Mouse (Mus musculus): ENCODE results near the gene Nup54. TPM values are rescaled to one million over a fixed set of nuclear protein-coding genes. Genes with fewer than 3 reads are reported as not detected.

The Nup54 gene
- 57.7 and 62.2 TPM in 2 replicates for polyA plus RNA-seq (2014; fragmentation: Nextera tagmentation; extraction: Ambion mirVana)

- 1% methylated on average over 34 of the region's 34 CpGs for WGBS
- ATAC-seq (ENCODE audit: low FRiP score, low TSS enrichment): peak; percentile 100
- no peaks in the 10 kb centered on the region for H3K36me3 ChIP-seq (ENCODE audit: control insufficient read depth, insufficient read depth, low read length)
- no peaks in the 10 kb centered on the region for H3K9me3 ChIP-seq (ENCODE audit: control insufficient read depth, low read length)
- peak within 1 kb of the TSS; percentile 98 for H3K4me3 ChIP-seq (ENCODE audit: low read length)
- peak within 1 kb of the TSS; percentile 94 for H3K9ac ChIP-seq (ENCODE audit: low read depth, low read length)
- no peaks in the 10 kb centered on the region for H3K27me3 ChIP-seq (ENCODE audit: control insufficient read depth, insufficient read depth, low read length)
- peaks cover 9% of the 10 kb centered on the region; the same call in 1 of the 2 replicates for H3K4me1 ChIP-seq (ENCODE audit: control insufficient read depth, insufficient read depth, low read length)
- H3K4me2 ChIP-seq (replicated peaks; ENCODE audit: low read depth, low read length): peak within 1 kb of the TSS; percentile 87
- peak within 1 kb of the TSS; percentile 83 for H3K27ac ChIP-seq (ENCODE audit: low read depth, low read length)
Measured at GRCm38 (mm10) chr5:92435025-92435584, at the start of gene Nup54. Nup54 (minus strand) TSS chr5:92435219.

- Histone ChIP-seq H3K36me3 (ENCODE audit: control insufficient read depth, insufficient read depth, low read length) (no peaks in the 10 kb centered on the region), H3K4me1 (ENCODE audit: control insufficient read depth, insufficient read depth, low read length) (no peaks in the 10 kb centered on the region), H3K9ac (ENCODE audit: low read depth, low read length) (no peak overlapping the region), H3K4me3 (ENCODE audit: low read length) (no peak overlapping the region), H3K27me3 (ENCODE audit: control insufficient read depth, insufficient read depth, low read length) (no peaks in the 10 kb centered on the region), H3K27ac (ENCODE audit: low read depth, low read length) (no peak overlapping the region), H3K9me3 (ENCODE audit: control insufficient read depth, low read length) (no peaks in the 10 kb centered on the region), H3K4me2 (replicated peaks; ENCODE audit: low read depth, low read length) (no peak overlapping the region)
- no peak for ATAC-seq (ENCODE audit: low FRiP score, low TSS enrichment)
- WGBS: 74% methylated on average over 5 of the region's 5 CpGs
Measured at GRCm38 (mm10) chr5:92472863-92473262, 37.8 kb upstream of the Nup54 start.

- no peak overlapping the region for H3K4me2 ChIP-seq (replicated peaks; ENCODE audit: low read depth, low read length)
- no peak overlapping the region for H3K27ac ChIP-seq (ENCODE audit: low read depth, low read length)
- no peaks in the 10 kb centered on the region for H3K4me1 ChIP-seq (ENCODE audit: control insufficient read depth, insufficient read depth, low read length)
- H3K4me3 ChIP-seq (ENCODE audit: low read length): no peak overlapping the region
- no peak overlapping the region for H3K9ac ChIP-seq (ENCODE audit: low read depth, low read length)
- 91% methylated on average over 4 of the region's 4 CpGs for WGBS
- no peaks in the 10 kb centered on the region for H3K36me3 ChIP-seq (ENCODE audit: control insufficient read depth, insufficient read depth, low read length)
- H3K27me3 ChIP-seq (ENCODE audit: control insufficient read depth, insufficient read depth, low read length): no peaks in the 10 kb centered on the region
- H3K9me3 ChIP-seq (ENCODE audit: control insufficient read depth, low read length): no peaks in the 10 kb centered on the region
- no peak for ATAC-seq (ENCODE audit: low FRiP score, low TSS enrichment)
Measured at GRCm38 (mm10) chr5:92471531-92471930, 36.5 kb upstream of the Nup54 start.

GRCm38 (mm10) chr5:92469201-92470130 is 34.4 kb upstream of the Nup54 start:
- Histone ChIP-seq H3K27me3 (ENCODE audit: control insufficient read depth, insufficient read depth, low read length) (no peaks in the 10 kb centered on the region), H3K36me3 (ENCODE audit: control insufficient read depth, insufficient read depth, low read length) (no peaks in the 10 kb centered on the region), H3K4me3 (ENCODE audit: low read length) (no peak overlapping the region), H3K4me2 (replicated peaks; ENCODE audit: low read depth, low read length) (no peak overlapping the region), H3K9me3 (ENCODE audit: control insufficient read depth, low read length) (no peaks in the 10 kb centered on the region), H3K4me1 (ENCODE audit: control insufficient read depth, insufficient read depth, low read length) (no peaks in the 10 kb centered on the region), H3K27ac (ENCODE audit: low read depth, low read length) (no peak overlapping the region), H3K9ac (ENCODE audit: low read depth, low read length) (no peak overlapping the region)
- 88% methylated on average over 18 of the region's 18 CpGs for WGBS
- no peak for ATAC-seq (ENCODE audit: low FRiP score, low TSS enrichment)

GRCm38 (mm10) chr5:92468234-92468633 is 33.2 kb upstream of the Nup54 start:
- WGBS: 91% methylated on average over 6 of the region's 6 CpGs

GRCm38 (mm10) chr5:92467102-92467766 is 32.2 kb upstream of the Nup54 start:
- WGBS: 70% methylated on average over 8 of the region's 8 CpGs
- Histone ChIP-seq H3K27ac (ENCODE audit: low read depth, low read length) (0 out of 2 replicates have a peak overlapping the region, but pooled peaks have one; percentile 7), H3K27me3 (ENCODE audit: control insufficient read depth, insufficient read depth, low read length) (no peaks in the 10 kb centered on the region), H3K9me3 (ENCODE audit: control insufficient read depth, low read length) (no peaks in the 10 kb centered on the region), H3K9ac (ENCODE audit: low read depth, low read length) (no peak overlapping the region), H3K4me1 (ENCODE audit: control insufficient read depth, insufficient read depth, low read length) (no peaks in the 10 kb centered on the region), H3K4me2 (replicated peaks; ENCODE audit: low read depth, low read length) (no peak overlapping the region), H3K36me3 (ENCODE audit: control insufficient read depth, insufficient read depth, low read length) (no peaks in the 10 kb centered on the region), H3K4me3 (ENCODE audit: low read length) (no peak overlapping the region)
- no peak for ATAC-seq (ENCODE audit: low FRiP score, low TSS enrichment)

More at GRCm38 (mm10) chr5:92468234-92468633, 33.2 kb upstream of the Nup54 start:
- Histone ChIP-seq H3K4me3 (ENCODE audit: low read length) (no peak overlapping the region), H3K27ac (ENCODE audit: low read depth, low read length) (no peak overlapping the region), H3K4me2 (replicated peaks; ENCODE audit: low read depth, low read length) (no peak overlapping the region), H3K9ac (ENCODE audit: low read depth, low read length) (no peak overlapping the region), H3K4me1 (ENCODE audit: control insufficient read depth, insufficient read depth, low read length) (no peaks in the 10 kb centered on the region), H3K36me3 (ENCODE audit: control insufficient read depth, insufficient read depth, low read length) (no peaks in the 10 kb centered on the region), H3K9me3 (ENCODE audit: control insufficient read depth, low read length) (no peaks in the 10 kb centered on the region), H3K27me3 (ENCODE audit: control insufficient read depth, insufficient read depth, low read length) (no peaks in the 10 kb centered on the region)
- ATAC-seq (ENCODE audit: low FRiP score, low TSS enrichment): no peak

- no peak for ATAC-seq (ENCODE audit: low FRiP score, low TSS enrichment)
- Histone ChIP-seq H3K27me3 (ENCODE audit: control insufficient read depth, insufficient read depth, low read length) (no peaks in the 10 kb centered on the region), H3K9me3 (ENCODE audit: control insufficient read depth, low read length) (no peaks in the 10 kb centered on the region), H3K4me3 (ENCODE audit: low read length) (no peak overlapping the region), H3K4me1 (ENCODE audit: control insufficient read depth, insufficient read depth, low read length) (no peaks in the 10 kb centered on the region), H3K4me2 (replicated peaks; ENCODE audit: low read depth, low read length) (no peak overlapping the region), H3K9ac (ENCODE audit: low read depth, low read length) (no peak overlapping the region), H3K36me3 (ENCODE audit: control insufficient read depth, insufficient read depth, low read length) (no peaks in the 10 kb centered on the region), H3K27ac (ENCODE audit: low read depth, low read length) (no peak overlapping the region)
- 69% methylated on average over 5 of the region's 5 CpGs for WGBS
Measured at GRCm38 (mm10) chr5:92465511-92465910, 30.5 kb upstream of the Nup54 start.

GRCm38 (mm10) chr5:92461321-92461720 is 26.3 kb upstream of the Nup54 start:
- Histone ChIP-seq H3K4me2 (replicated peaks; ENCODE audit: low read depth, low read length) (no peak overlapping the region), H3K9ac (ENCODE audit: low read depth, low read length) (no peak overlapping the region), H3K4me1 (ENCODE audit: control insufficient read depth, insufficient read depth, low read length) (no peaks in the 10 kb centered on the region), H3K27ac (ENCODE audit: low read depth, low read length) (no peak overlapping the region), H3K27me3 (ENCODE audit: control insufficient read depth, insufficient read depth, low read length) (no peaks in the 10 kb centered on the region), H3K36me3 (ENCODE audit: control insufficient read depth, insufficient read depth, low read length) (peaks cover 4% of the 10 kb centered on the region), H3K9me3 (ENCODE audit: control insufficient read depth, low read length) (no peaks in the 10 kb centered on the region), H3K4me3 (ENCODE audit: low read length) (no peak overlapping the region)
- no peak for ATAC-seq (ENCODE audit: low FRiP score, low TSS enrichment)
- WGBS: 15% methylated on average over 5 of the region's 5 CpGs
